Mouse (Mus musculus) thymus, postnatal 36 days (tissue): ENCODE results near the gene Onecut3.

Experiments used
- DNase-seq, 2 experiments: peaks; one replicate each; pipeline ENCODE4 v3.0.0; 2022; ENCODE audit warnings: mixed read lengths in 2 of 2

The Onecut3 gene

GRCm38 (mm10) chr10:80494732-80495131 lies at the start of gene Onecut3:
Onecut3 (plus strand) TSS chr10:80494835.
- DNase-seq = peak; percentile 54 to 68

- DNase-seq = no peak
Observed at GRCm38 (mm10) chr10:80445052-80445451, 49.6 kb upstream of the Onecut3 start.

- peak; percentile 81 to 82 for DNase-seq
Observed at GRCm38 (mm10) chr10:80445898-80446601, 48.6 kb upstream of the Onecut3 start.

GRCm38 (mm10) chr10:80450599-80450998 lies 44.0 kb upstream of the Onecut3 start:
- no peak for DNase-seq

GRCm38 (mm10) chr10:80453601-80454000 lies 41.0 kb upstream of the Onecut3 start:
- no peak for DNase-seq

- no peak for DNase-seq
Observed at GRCm38 (mm10) chr10:80454781-80455180, 39.9 kb upstream of the Onecut3 start.

- no peak for DNase-seq
Observed at GRCm38 (mm10) chr10:80455697-80456096, 38.9 kb upstream of the Onecut3 start.

DNA sequence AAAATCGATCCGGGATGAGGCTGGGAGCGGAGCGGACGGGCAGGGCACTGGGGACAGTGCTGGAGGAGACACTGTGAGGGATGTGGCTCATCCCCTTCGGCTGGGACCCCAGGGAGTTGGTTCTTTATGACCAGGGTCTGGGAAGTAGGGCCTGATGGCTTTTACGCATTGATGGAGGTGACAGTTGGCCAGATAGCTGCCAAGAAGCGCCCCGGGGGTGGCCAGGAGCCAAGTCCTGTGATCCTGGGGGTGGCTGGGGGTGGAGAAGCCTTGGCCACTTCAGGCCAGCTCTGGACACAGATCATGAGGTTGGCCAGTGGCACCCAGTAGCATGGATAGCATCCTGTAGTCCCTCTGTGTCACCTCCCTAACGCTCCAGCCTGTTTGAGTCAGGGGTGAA lies 35.4 kb upstream of the Onecut3 start:
- DNase-seq = no peak

DNA sequence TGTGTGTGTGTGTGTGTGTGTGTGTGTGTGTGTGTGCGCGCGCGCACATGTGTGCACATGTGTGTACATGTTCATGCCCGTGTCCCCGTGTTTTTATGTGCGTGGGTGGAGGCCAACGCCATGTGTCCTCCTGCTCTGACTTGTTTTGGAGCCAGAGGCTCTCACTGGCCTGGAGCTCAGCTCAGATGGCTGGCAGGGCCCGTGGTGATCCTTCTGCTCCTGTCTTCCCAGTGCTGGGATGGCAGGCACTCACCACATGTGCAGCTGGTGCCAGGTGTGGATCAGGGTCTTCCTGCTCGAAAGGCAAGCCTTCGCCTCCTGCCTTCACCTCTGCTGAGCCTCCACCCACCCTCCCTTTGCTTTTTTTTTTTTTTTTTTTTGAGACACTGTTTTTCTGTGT lies 35.0 kb upstream of the Onecut3 start:
- DNase-seq = no peak

GRCm38 (mm10) chr10:80460324-80460723 lies 34.3 kb upstream of the Onecut3 start:
- DNase-seq = no peak

DNA sequence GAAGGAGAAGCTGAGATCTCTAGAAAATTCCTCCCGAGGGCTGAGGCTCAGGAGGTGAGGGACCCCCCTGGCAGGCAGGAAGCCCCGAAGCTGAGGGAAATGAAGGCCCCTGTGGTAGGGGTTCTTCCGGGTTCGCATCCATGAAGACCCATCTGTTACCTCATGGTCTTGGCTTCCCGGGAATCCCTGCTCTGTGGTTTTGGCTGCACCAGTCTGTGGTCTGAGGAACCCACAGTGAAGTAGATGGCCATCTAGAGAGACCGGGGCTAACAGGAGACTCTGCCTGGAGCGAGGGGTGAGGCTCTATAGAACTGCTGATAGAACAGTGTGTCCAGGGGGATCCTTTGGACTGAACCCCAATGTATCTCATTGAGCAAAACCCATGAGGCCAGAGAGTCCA lies 33.3 kb upstream of the Onecut3 start:
- DNase-seq = no peak

DNA sequence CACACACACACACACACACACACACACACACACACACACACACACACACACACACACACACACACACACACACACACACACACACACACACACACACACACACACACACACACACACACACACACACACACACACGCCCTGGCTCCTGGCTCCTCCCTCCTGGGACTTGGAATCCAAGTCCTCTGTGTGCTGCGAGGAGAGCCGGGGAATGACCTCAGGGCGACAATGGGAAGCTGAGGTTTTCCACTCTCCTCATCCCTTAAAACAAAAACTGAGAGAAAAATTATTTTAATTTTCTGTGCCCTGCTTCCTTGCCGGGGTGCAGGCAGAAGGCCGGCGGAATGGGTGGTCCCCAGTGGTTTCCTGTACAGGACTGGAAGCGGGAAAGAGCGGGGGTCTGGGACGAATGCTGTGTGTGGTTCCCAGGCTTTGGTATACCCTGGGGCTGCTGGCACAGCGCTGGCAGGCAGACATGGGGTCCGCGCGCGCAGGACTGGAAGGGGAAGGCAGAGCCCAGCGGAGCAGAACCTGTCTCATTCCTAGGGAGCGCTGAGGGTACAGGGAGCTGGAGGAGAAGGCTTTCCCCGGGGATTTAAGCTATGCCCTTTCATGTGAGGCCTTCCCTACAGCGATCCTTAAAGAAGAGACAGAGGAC lies 30.1 kb upstream of the Onecut3 start:
- no peak for DNase-seq

- DNase-seq = no peak
Observed at GRCm38 (mm10) chr10:80465066-80465465, 29.6 kb upstream of the Onecut3 start.

DNA sequence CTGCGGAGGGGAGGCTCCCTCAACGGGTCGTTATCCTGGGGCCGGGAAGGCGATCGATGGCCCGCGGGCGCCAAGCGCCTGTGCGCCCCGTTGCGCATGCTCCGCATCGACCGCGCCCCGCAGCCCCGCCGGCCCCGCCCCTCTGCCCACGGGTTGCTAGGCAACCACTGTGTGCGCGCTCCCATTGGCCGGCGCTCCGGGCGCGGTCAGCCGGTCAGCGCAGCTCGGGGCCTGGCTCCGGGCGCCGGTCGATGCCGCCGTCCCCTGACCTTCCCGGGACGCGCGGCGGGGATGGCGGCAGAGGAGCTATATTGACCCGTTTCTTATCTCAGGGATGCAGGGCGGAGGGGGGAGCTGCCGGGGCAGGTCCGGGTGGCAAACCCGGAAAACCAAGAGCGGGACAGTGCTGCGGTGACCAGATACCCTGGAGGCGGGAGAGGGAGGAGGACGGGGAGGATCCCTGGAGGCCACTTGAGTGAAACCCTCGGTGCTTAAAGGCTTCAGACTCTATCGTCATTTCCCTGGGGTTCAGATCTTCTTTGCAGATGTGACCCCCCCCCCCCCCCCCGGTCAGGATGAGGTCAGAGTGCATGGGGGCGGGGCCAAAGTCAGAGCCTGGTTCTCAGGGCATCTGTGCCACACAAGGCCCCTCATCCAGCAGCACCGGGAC lies 19.2 kb upstream of the Onecut3 start:
- peak; percentile 87 to 89 for DNase-seq

GRCm38 (mm10) chr10:80478531-80478930 lies 16.1 kb upstream of the Onecut3 start:
- no peak for DNase-seq

DNA sequence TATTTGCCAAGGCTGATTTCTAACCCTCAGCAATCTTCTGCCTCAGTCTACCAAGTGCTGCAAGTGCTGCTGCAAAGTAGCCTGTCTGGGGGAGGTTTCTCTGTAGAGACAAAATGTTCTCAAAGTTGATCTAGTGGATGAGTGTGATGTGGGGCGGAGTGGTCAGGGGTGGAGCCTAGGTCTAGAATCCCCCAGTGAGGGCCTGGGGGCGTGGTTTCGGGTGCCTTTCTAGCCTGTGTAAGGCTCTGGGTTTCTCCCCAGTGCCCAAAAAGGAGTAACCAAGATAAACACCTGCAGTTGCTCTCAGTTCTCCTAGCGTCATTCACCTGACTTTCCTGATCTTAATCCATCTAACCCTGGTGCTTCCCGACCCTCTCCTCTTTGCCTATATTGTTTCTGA lies 13.6 kb upstream of the Onecut3 start:
- DNase-seq = peak; percentile 27 to 55

DNA sequence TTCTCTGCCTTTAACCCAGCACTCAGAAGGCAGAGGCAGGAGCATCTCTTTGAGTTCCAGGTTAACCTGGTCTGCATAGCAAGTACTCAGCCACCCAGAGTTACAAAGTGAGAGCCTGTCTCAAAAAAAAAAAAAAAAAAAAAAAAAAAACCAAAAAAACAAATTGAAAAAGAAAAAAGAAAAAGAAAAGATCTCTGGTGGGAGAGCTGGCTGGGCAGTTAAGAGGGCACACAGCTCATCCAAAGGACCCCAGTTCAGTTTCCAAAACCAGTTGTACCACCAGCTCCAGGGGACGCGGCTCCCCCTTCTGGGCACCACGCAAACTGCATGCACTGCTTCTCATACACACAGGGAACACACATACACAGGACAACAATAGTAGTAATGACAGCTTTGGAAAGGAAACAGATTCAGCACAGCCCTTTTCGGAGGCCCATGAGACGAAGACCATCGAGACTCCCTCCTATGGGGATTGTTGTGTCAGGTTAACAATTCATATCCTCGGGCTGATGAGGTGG lies 7.7 kb upstream of the Onecut3 start:
- DNase-seq = peak in 1 of 2 experiments; percentile 40

DNA sequence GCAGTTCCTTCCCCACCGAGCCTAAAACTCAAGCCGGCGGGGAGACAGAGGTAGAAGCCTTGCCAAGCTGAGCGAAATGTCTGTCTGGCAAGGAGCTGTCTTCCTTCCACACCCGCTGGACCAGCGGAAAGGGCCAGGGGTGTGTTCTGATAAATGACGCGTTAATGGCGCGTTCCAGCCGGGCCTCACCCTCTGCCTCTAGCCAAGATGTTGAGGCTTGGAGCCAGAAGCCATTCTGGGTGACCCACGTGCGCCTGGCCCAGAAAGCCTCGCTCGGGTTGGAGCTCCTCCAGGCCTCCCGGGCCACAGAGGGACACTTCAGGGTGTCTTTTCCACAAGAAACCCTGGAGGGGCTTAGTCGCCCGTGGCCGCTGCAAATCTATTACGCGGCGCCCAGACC lies 4.6 kb upstream of the Onecut3 start:
- DNase-seq = no peak

- no peak for DNase-seq
Observed at GRCm38 (mm10) chr10:80495901-80496300, 1.3 kb downstream of the Onecut3 start.

GRCm38 (mm10) chr10:80496421-80496820 lies 1.8 kb downstream of the Onecut3 start:
- no peak for DNase-seq

DNA sequence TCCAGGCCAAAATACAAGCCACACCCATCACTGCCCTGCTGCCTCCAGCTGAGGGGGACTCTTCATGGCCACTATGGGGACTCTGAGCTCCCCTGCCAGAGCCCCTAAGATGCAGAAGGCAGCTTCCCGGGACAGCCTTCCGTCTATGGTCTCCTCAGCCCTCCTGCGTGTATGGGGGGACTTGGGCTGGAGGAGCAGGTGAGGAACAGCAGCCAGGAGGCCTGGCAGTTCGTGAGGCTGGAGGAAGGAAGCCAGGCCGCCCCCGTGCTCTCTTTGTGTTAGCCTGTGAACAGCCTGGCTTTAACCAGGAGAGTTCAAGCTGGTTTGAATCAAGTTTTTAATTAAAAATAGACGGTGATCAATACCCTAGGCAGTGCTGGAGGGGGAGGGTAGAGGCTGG lies 7.7 kb downstream of the Onecut3 start:
- DNase-seq = no peak

DNA sequence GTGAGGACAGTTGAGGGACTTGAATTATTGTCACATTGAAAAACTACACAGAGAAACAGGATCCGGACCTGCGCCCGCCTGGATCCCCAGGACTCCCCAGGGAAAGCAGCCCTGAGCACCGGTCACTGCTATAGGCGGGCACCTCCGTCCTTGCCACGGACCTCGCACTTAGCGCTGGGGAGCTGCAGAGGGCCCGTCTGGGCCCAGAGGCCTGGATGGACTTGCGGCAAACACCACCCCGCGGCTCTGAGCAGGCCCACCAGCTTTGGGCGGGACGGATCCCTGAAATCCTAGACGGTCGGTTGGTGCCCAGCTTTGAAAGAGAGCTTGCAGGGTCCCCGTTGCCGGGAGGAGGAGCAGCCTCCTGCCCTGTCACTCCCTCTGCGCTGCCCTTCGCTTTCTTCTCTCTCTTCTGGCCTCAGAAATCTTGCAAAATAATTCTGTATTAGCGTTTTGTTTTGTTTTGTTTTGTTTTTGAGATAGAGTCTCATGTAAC lies 8.2 kb downstream of the Onecut3 start:
- no peak for DNase-seq

- DNase-seq = no peak
Observed at GRCm38 (mm10) chr10:80503599-80504220, 9.1 kb downstream of the Onecut3 start.
